Mouse (Mus musculus) layer of hippocampus, adult 2 months (tissue): ENCODE measurements around the gene Il22ra1. TPM values are rescaled to one million over a fixed set of nuclear protein-coding genes. Genes with fewer than 3 reads are reported as not detected.
"Not testable (repeated sequence)": the region's sequence is repeated elsewhere in the genome, so short reads cannot be mapped to it uniquely, and the experiment has no call there.

Experiments
- DNase-seq, 2 experiments: peaks; one replicate each; pipeline ENCODE4 v3.0.0; 2022; ENCODE audit warnings: low spot score in 2 of 2
- H3K27ac ChIP-seq: fragments of 200-600 bp; 2 replicates; pipeline ENCODE4 v1.8.1; 2022
- H3K4me3 ChIP-seq: fragments of 200-600 bp; 2 replicates; pipeline ENCODE4 v1.8.1; 2022; ENCODE audit warnings: mild to moderate bottlenecking
- CTCF ChIP-seq: fragments of 200-600 bp; conservative IDR thresholded peaks from 2 replicates; pipeline ENCODE4 v1.8.1; 2022; ENCODE audit warnings: antibody characterized with exemption, mild to moderate bottlenecking, moderate library complexity
- total RNA-seq, 2 experiments: library from RNA; stranded (reverse); gene quantifications; 2 replicates each; pipeline ENCODE4 v1.2.3; 2021

Il22ra1 gene
- total RNA-seq, 2 experiments from 2014 or later: 0.12 to 0.13 TPM

- TF ChIP-seq CTCF: peak; percentile 90
- peak; percentile 47 to 81 for DNase-seq
- H3K4me3 ChIP-seq: peak overlapping the region; percentile 35; the same call in 1 of the 2 replicates
- H3K27ac ChIP-seq: no peak overlapping the region
Observed at GRCm38 (mm10) chr4:135709072-135709564, 18.9 kb upstream of the Il22ra1 start.

- DNase-seq: no peak
- H3K27ac ChIP-seq: no peak overlapping the region
- no peak for TF ChIP-seq CTCF
- H3K4me3 ChIP-seq: no peak overlapping the region
Observed at GRCm38 (mm10) chr4:135709621-135710020, 18.4 kb upstream of the Il22ra1 start.

GRCm38 (mm10) chr4:135710392-135710791, 17.6 kb upstream of the Il22ra1 start:
- no peak overlapping the region for H3K27ac ChIP-seq
- H3K4me3 ChIP-seq: no peak overlapping the region
- TF ChIP-seq CTCF: no peak
- DNase-seq: no peak

- no peak for TF ChIP-seq CTCF
- DNase-seq: peak in 1 of 2 experiments; percentile 48
Observed at GRCm38 (mm10) chr4:135714776-135715175, 13.2 kb upstream of the Il22ra1 start.

GRCm38 (mm10) chr4:135716438-135716837, 11.5 kb upstream of the Il22ra1 start:
- not testable (repeated sequence) for DNase-seq, H3K4me3 ChIP-seq, H3K27ac ChIP-seq

More at GRCm38 (mm10) chr4:135714776-135715175, 13.2 kb upstream of the Il22ra1 start:
- Histone ChIP-seq H3K27ac (no peak overlapping the region), H3K4me3 (no peak overlapping the region)

- H3K4me3 ChIP-seq: no peak overlapping the region
- H3K27ac ChIP-seq: no peak overlapping the region
- no peak for DNase-seq
- TF ChIP-seq CTCF: peak; percentile 56
Observed at GRCm38 (mm10) chr4:135722540-135723290, 5.3 kb upstream of the Il22ra1 start.

- TF ChIP-seq CTCF: no peak
- Histone ChIP-seq H3K27ac (no peak overlapping the region), H3K4me3 (no peak overlapping the region)
- DNase-seq: no peak
Observed at GRCm38 (mm10) chr4:135726416-135726815, 1.6 kb upstream of the Il22ra1 start.

GRCm38 (mm10) chr4:135730204-135730603, 2.2 kb downstream of the Il22ra1 start:
- DNase-seq: peak in 1 of 2 experiments; percentile 42
- TF ChIP-seq CTCF: no peak
- Histone ChIP-seq H3K27ac (no peak overlapping the region), H3K4me3 (no peak overlapping the region)

GRCm38 (mm10) chr4:135730951-135731350, 3.0 kb downstream of the Il22ra1 start:
- no peak for TF ChIP-seq CTCF
- Histone ChIP-seq H3K27ac (no peak overlapping the region), H3K4me3 (no peak overlapping the region)
- no peak for DNase-seq

- Histone ChIP-seq H3K27ac (no peak overlapping the region), H3K4me3 (no peak overlapping the region)
- TF ChIP-seq CTCF: peak; percentile 56
- peak; percentile 36 to 58 for DNase-seq
Observed at GRCm38 (mm10) chr4:135733901-135734300, 5.9 kb downstream of the Il22ra1 start.

- no peak for DNase-seq
- TF ChIP-seq CTCF: no peak
- H3K27ac ChIP-seq: no peak overlapping the region
- no peak overlapping the region for H3K4me3 ChIP-seq
Observed at GRCm38 (mm10) chr4:135736903-135737302, 8.9 kb downstream of the Il22ra1 start.

- no peak for TF ChIP-seq CTCF
- DNase-seq: no peak
- Histone ChIP-seq H3K4me3 (no peak overlapping the region), H3K27ac (no peak overlapping the region)
Observed at GRCm38 (mm10) chr4:135738237-135738636, 10.3 kb downstream of the Il22ra1 start.

- H3K4me3 ChIP-seq: no peak overlapping the region
- no peak for DNase-seq
- TF ChIP-seq CTCF: no peak
- no peak overlapping the region for H3K27ac ChIP-seq
Observed at GRCm38 (mm10) chr4:135739148-135739547, 11.2 kb downstream of the Il22ra1 start.

- Histone ChIP-seq H3K4me3 (no peak overlapping the region), H3K27ac (no peak overlapping the region)
- no peak for TF ChIP-seq CTCF
- no peak for DNase-seq
Observed at GRCm38 (mm10) chr4:135739672-135740071, 11.7 kb downstream of the Il22ra1 start.
